Mouse (Mus musculus) myocyte (in vitro differentiated cells): Measurements from ENCODE around the gene Gm15155. TPM values are rescaled to one million over a fixed set of nuclear protein-coding genes. Genes with fewer than 3 reads are reported as not detected.
"Not testable (repeated sequence)": the region's sequence is repeated elsewhere in the genome, so short reads cannot be mapped to it uniquely, and the experiment has no call there.

Source experiments
- H3K27me3 ChIP-seq: one replicate; pipeline ENCODE4 v1.6.1; 2011; ENCODE audit not compliant: control insufficient read depth, insufficient read depth, insufficient read length
- H3K36me3 ChIP-seq: one replicate; pipeline ENCODE4 v1.6.1; 2011; ENCODE audit not compliant: control insufficient read depth, insufficient read depth
- H3K4me2 ChIP-seq: one replicate; pipeline ENCODE4 v1.6.1; 2011; ENCODE audit warnings: low read depth, control low read depth
- H3K4me3 ChIP-seq: one replicate; pipeline ENCODE4 v1.5.1; 2011; ENCODE audit warnings: mild to moderate bottlenecking, control low read depth, moderate library complexity
- H3K79me2 ChIP-seq: one replicate; pipeline ENCODE4 v1.6.1; 2011; ENCODE audit not compliant: control insufficient read depth, insufficient read depth
- H3ac ChIP-seq: one replicate; pipeline ENCODE4 v1.6.1; 2011; ENCODE audit not compliant: control insufficient read depth, insufficient read length
- CEBPB ChIP-seq: IDR thresholded peaks from 2 replicates; pipeline ENCODE4 v1.6.1; 2011; ENCODE audit warnings: mild to moderate bottlenecking, moderate library complexity; ENCODE audit not compliant: poor library complexity, insufficient read depth, severe bottlenecking
- E2F4 ChIP-seq: IDR thresholded peaks from one replicate; pipeline ENCODE4 v1.6.1; 2011; ENCODE audit warnings: mild to moderate bottlenecking, control low read depth, moderate library complexity; ENCODE audit not compliant: insufficient read depth
- MAX ChIP-seq: IDR thresholded peaks from one replicate; pipeline ENCODE4 v1.6.1; 2011; ENCODE audit warnings: low read depth, mild to moderate bottlenecking, control low read depth
- MYOD1 ChIP-seq, 3 experiments: IDR thresholded peaks; one replicate each; pipeline ENCODE4 v1.6.1; 2011; ENCODE audit warnings: control low read depth in 2 of 3, low read depth in 2 of 3, mild to moderate bottlenecking in 2 of 3, moderate library complexity in 1 of 3; ENCODE audit not compliant: insufficient read length in 2 of 3, control insufficient read depth in 1 of 3
- MYOG ChIP-seq, 3 experiments: IDR thresholded peaks; one replicate each; pipeline ENCODE4 v1.6.1; 2011; ENCODE audit warnings: control low read depth in 2 of 3, low read depth in 2 of 3, mild to moderate bottlenecking in 2 of 3; ENCODE audit not compliant: insufficient read length in 2 of 3, control insufficient read depth in 1 of 3, insufficient read depth in 1 of 3
- POLR2A ChIP-seq: IDR thresholded peaks from one replicate; pipeline ENCODE4 v1.6.1; 2011; ENCODE audit warnings: low read depth, mild to moderate bottlenecking, control low read depth, moderate library complexity; ENCODE audit not compliant: insufficient read length
- POLR2AphosphoS2 ChIP-seq: IDR thresholded peaks from one replicate; pipeline ENCODE4 v1.6.1; 2011; ENCODE audit warnings: low read depth, control low read depth; ENCODE audit not compliant: insufficient read length
- REST ChIP-seq: IDR thresholded peaks from one replicate; pipeline ENCODE4 v1.6.1; 2011; ENCODE audit warnings: mild to moderate bottlenecking, control low read depth, moderate library complexity; ENCODE audit not compliant: insufficient read depth, insufficient read length
- SRF ChIP-seq: IDR thresholded peaks from one replicate; pipeline ENCODE4 v1.6.1; 2011; ENCODE audit warnings: low read depth; ENCODE audit not compliant: control insufficient read depth, insufficient read length
- TCF12 ChIP-seq: IDR thresholded peaks from one replicate; pipeline ENCODE4 v1.6.1; 2011; ENCODE audit warnings: mild to moderate bottlenecking, control low read depth; ENCODE audit not compliant: poor library complexity, insufficient read depth, severe bottlenecking
- TCF3 ChIP-seq: IDR thresholded peaks from one replicate; pipeline ENCODE4 v1.6.1; 2011; ENCODE audit warnings: low read depth, control low read depth; ENCODE audit not compliant: insufficient read length
- USF1 ChIP-seq: IDR thresholded peaks from one replicate; pipeline ENCODE4 v1.6.1; 2011; ENCODE audit warnings: low read depth, mild to moderate bottlenecking, control low read depth, moderate library complexity
- polyA plus RNA-seq: library from polyadenylated mRNA; unstranded; fragments of >200 nt; fragmentation: generic; extraction: Trizol; gene quantifications from one replicate; pipeline ENCODE4 v1.2.1, GENCODE M21; 2012; ENCODE audit warnings: missing spikeins

Gm15155 gene
- polyA plus RNA-seq, 1 experiment = not detected

DNA sequence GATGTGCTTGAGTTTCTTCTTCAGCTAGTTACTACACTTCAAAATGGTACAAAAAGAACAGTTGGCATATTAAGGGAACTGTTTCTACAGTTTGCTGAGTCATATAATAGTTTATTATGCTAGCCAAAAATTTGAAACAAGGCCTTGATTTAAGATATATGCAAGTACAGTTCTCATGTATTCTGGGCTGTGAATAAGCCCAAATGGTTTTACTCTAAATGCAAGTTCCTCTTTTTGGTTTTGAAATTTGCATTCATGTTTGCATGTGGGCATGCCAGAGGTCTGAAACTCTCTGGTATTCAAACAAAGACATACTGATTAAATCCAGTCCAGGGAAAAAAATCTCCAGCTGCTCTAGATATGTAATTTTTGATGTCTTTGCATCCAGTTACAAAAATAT is 277.2 kb downstream of the Gm15155 start:
- Histone ChIP-seq H3ac (no peak overlapping the region), H3K4me2 (no peak overlapping the region), H3K79me2 (no peaks in the 10 kb centered on the region), H3K36me3 (no peaks in the 10 kb centered on the region), H3K4me3 (no peak overlapping the region), H3K27me3 (no peaks in the 10 kb centered on the region)
- no peak for TF ChIP-seq MYOG (IDR thresholded peaks at IDR 0.05; ENCODE audit: control insufficient read depth in 1 of 3, insufficient read depth in 1 of 3, insufficient read length in 2 of 3, low read depth in 2 of 3)
- TF ChIP-seq USF1 = no peak

DNA sequence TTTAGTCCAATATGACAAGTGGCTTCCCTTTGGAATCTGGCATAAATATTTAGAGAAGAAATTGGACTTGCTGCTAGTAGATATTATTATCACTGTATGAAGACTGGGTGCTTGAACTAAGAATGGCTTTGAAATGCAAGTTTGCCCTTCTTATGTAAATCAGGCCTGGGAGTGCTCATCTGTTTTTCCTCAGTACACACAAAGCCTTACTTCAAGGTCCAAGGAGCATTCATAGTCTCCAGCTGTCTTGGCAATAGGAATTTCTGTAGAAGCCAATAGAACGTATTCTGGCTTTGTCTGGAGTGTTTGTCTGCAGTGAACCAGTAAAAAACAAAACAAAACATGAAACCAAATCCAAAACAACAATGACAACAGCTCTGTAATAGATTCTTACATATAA is 278.6 kb downstream of the Gm15155 start:
- no peaks in the 10 kb centered on the region for H3K36me3 ChIP-seq
- H3ac ChIP-seq = no peak overlapping the region

DNA sequence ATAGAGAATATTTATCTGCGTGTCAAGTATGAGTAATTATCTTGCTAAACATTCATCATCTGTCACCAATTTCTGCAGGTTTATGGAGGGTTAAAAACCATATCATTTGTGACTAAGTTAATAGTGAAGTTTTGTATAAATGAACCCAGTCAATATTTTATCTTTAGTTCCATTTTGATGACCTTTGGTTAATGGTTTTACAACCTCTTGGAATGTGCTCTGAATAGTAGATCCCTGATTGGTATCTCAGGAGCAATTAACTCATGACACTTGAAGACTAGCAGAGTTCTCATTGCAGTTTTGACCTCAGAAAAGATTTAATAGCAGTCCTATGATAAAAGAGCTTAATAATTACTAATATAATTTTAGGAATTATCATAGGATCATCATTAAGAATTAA is 385.2 kb downstream of the Gm15155 start:
- Histone ChIP-seq H3K4me3 (no peak overlapping the region), H3K79me2 (no peaks in the 10 kb centered on the region), H3K4me2 (no peak overlapping the region), H3K36me3 (no peaks in the 10 kb centered on the region), H3ac (no peak overlapping the region), H3K27me3 (no peaks in the 10 kb centered on the region)
- TF ChIP-seq TCF3 (no peak), POLR2A (no peak), TCF12 (no peak), SRF (no peak), MAX (no peak), MYOG (IDR thresholded peaks at IDR 0.05; ENCODE audit: control insufficient read depth in 1 of 3, insufficient read depth in 1 of 3, insufficient read length in 2 of 3, low read depth in 2 of 3) (no peak), USF1 (no peak), MYOD1 (IDR thresholded peaks at IDR 0.05; ENCODE audit: control insufficient read depth in 1 of 3, insufficient read length in 2 of 3, low read depth in 2 of 3) (no peak), REST (no peak), CEBPB (no peak), POLR2AphosphoS2 (no peak), E2F4 (no peak)

More for the DNA sequence above, 278.6 kb downstream of the Gm15155 start:
- no peaks in the 10 kb centered on the region for H3K79me2 ChIP-seq
- H3K4me2 ChIP-seq = no peak overlapping the region
- no peak for TF ChIP-seq TCF3
- TF ChIP-seq REST = no peak
- TF ChIP-seq USF1 = no peak
- TF ChIP-seq SRF = no peak
- no peak for TF ChIP-seq MYOG (IDR thresholded peaks at IDR 0.05; ENCODE audit: control insufficient read depth in 1 of 3, insufficient read depth in 1 of 3, insufficient read length in 2 of 3, low read depth in 2 of 3)
- no peak for TF ChIP-seq MAX
- TF ChIP-seq MYOD1 (IDR thresholded peaks at IDR 0.05; ENCODE audit: control insufficient read depth in 1 of 3, insufficient read length in 2 of 3, low read depth in 2 of 3) = no peak
- TF ChIP-seq POLR2AphosphoS2 = no peak
- H3K27me3 ChIP-seq = no peaks in the 10 kb centered on the region
- no peak overlapping the region for H3K4me3 ChIP-seq

DNA sequence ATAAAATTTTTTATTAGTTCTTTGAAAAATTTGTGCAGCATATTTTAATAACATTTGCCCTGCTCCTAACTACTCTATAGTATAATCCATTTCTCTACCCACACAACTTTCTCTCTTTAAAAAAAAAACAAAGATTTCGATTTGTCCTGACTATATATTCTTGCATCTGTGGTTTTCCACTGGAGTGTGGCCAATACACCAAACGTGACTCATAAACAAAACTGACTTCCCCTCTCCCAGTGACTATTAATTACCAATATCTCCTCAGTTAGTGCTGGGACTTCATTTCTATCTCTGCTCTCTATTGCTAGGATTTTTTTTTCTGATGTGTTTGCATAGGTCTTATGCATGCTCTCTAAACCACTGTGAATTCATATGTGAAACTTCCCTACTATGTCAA is 531.2 kb downstream of the Gm15155 start:
- Histone ChIP-seq H3K27me3 (no peaks in the 10 kb centered on the region), H3K4me3 (no peak overlapping the region), H3K4me2 (no peak overlapping the region), H3K36me3 (no peaks in the 10 kb centered on the region), H3ac (no peak overlapping the region), H3K79me2 (no peaks in the 10 kb centered on the region)
- TF ChIP-seq TCF3 (no peak), REST (no peak), MYOD1 (IDR thresholded peaks at IDR 0.05; ENCODE audit: control insufficient read depth in 1 of 3, insufficient read length in 2 of 3, low read depth in 2 of 3) (no peak), MYOG (IDR thresholded peaks at IDR 0.05; ENCODE audit: control insufficient read depth in 1 of 3, insufficient read depth in 1 of 3, insufficient read length in 2 of 3, low read depth in 2 of 3) (no peak), E2F4 (no peak), POLR2AphosphoS2 (no peak), TCF12 (no peak)

DNA sequence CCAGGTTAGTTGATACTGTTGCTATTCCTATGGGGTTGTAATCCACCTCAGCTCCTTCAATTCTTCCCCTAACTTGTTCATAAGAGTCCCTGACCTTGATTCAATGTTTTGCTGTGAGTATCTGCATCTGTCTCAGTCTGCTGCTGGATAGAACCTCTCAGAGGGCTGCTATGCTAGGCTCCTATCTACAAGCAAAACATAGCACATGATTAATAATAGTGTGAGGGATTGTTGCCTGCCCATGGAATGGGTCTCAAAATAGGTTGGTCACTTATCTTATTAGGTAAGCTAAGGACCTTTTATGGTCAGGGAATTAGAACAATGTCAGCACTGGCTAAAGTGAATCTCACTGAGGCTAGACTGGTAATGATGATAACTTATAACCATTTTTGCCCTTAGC is 547.0 kb downstream of the Gm15155 start:
- no peak overlapping the region for H3K4me3 ChIP-seq

DNA sequence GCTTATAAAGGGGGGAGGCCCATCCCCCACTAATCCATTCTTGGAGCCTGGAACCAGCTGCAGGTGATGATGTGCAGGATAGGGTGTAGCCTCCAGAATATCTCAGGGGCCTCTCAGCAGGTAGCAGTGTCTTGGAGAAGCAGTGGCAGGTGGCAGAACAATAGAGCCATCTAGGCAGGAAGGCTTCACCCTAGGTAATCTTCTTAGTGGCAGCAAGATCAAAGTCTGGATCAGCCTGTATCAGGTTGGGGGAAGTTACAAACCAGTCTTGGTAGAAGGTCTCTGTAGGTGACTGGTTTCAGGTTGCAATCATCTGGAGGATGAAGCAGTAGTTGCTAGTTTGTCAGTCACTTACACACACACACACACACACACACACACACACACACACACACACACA is 679.3 kb downstream of the Gm15155 start:
- not testable (repeated sequence) for H3K36me3 ChIP-seq, H3K27me3 ChIP-seq, H3K79me2 ChIP-seq, H3K4me2 ChIP-seq, H3K4me3 ChIP-seq, H3ac ChIP-seq

More for the DNA sequence above, 547.0 kb downstream of the Gm15155 start:
- H3K79me2 ChIP-seq = no peaks in the 10 kb centered on the region
- H3K4me2 ChIP-seq = no peak overlapping the region
- H3ac ChIP-seq = no peak overlapping the region
- no peaks in the 10 kb centered on the region for H3K27me3 ChIP-seq
- H3K36me3 ChIP-seq = no peaks in the 10 kb centered on the region
- TF ChIP-seq TCF3 (no peak), POLR2AphosphoS2 (no peak), SRF (no peak), REST (no peak), CEBPB (no peak)

Other genes starting within 250 kb of the Gm15155 start
- gene Ptchd1, start 927 bp upstream of the Gm15155 start, polyA plus RNA-seq = 0.08 TPM